Mouse (Mus musculus): ENCODE data around the gene Cyp2d10. TPM values are rescaled to one million over a fixed set of nuclear protein-coding genes. Genes with fewer than 3 reads are reported as not detected.

Gene Cyp2d10
- polyA plus RNA-seq, 1 experiment, result not detected

DNA sequence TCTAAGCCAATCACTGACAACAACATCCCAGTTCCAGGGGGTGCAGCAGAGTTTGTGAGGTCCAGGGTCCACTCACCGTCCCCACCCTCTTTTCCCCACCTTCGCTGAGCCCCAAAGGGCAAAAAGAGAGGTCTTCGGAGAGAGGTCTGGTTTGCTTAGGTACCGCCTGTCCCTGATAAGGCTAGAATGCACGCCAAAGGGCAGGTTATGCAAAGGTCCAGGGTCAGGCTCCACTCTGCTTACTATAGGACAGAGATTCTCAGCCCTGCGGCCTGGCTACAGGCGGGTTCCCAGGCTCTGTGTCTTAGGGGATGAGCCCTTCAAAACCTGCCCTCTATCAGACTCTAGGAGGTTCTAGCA lies 27.5 kb downstream of the Cyp2d10 start:
- H3K4me1 ChIP-seq (ENCODE audit: control insufficient read depth, insufficient read depth, low read length), result peaks cover 2% of the 10 kb centered on the region
- H3K27ac ChIP-seq (ENCODE audit: insufficient read depth, low read length), result peak overlapping the region; percentile 19
- no peak for TF ChIP-seq CTCF (IDR thresholded peaks at IDR 0.05; ENCODE audit: extremely low read depth, insufficient read depth, low read length)
- TF ChIP-seq POLR2A (IDR thresholded peaks at IDR 0.05; ENCODE audit: extremely low read depth, insufficient read depth, low read length), result no peak
- H3K4me3 ChIP-seq (ENCODE audit: insufficient read depth, low read length), result peak overlapping the region; percentile 31

DNA sequence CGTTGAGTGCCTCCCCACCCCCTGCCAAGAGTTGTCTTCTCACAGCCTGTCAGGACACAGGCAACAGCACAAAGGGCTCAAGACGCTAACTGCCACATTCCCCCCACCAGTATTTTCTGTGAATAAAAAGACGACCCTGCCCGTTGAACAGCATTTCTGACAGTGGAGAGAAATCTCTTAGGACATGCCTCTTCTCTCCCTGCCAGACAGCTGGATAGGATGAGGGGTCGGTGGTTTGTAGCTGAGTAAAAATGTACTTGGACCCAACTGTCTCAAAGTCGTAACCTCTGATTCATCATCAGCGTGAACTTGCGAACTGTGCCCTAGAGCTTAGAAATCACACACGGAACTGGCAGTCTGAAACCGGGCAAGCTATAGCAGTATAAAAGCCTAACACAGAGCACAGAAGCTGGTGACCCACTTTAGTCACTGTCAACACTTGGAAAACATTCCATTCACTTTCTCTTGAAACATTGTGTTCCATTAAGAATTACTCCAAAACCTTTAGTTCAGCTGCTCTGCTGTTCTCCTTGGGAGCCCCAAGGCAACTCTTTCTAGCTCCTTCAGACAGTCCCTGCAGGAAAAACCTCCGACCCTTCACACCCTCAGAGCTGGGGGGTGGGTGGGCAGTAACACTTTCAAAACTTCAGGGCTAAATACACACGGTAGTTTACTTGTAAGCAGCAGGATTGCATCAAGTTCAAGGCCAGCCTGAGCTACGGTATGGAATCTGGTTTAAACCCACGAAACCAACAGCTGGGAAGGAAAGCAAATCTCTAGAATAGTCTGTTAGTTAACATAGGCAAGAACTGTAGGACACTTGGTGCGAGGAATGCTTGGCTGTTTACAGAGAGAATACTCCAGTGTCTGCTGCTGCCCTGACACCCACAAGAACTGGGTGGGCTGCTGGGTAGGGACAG lies 28.5 kb downstream of the Cyp2d10 start:
- TF ChIP-seq POLR2A (IDR thresholded peaks at IDR 0.05; ENCODE audit: extremely low read depth, insufficient read depth, low read length) (no peak), CTCF (IDR thresholded peaks at IDR 0.05; ENCODE audit: extremely low read depth, insufficient read depth, low read length) (no peak)
- H3K4me3 ChIP-seq (ENCODE audit: insufficient read depth, low read length), result no peak overlapping the region
- peak overlapping the region; percentile 19 for H3K27ac ChIP-seq (ENCODE audit: insufficient read depth, low read length)
- H3K4me1 ChIP-seq (ENCODE audit: control insufficient read depth, insufficient read depth, low read length), result peaks cover 2% of the 10 kb centered on the region

DNA sequence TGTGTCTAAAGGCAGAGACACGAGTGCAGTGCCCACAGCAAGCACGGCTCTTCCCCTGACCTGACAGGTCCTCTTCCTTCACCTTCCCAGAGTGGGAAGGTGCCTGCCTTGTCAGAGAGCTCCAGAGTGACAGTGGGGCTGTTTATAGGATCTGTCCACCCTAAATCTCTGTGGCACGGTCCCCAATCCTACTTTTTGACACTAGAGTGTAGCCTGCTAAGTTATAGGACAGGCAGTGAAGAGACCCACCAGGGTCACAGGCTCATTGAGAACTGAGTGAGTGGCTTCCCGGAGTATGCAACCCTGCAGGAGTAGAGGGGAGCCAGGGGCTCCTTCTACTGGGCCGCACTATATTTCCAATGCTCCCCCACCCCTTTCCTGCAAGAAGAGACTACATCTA lies 29.3 kb downstream of the Cyp2d10 start:
- no peak for TF ChIP-seq CTCF (IDR thresholded peaks at IDR 0.05; ENCODE audit: extremely low read depth, insufficient read depth, low read length)
- TF ChIP-seq POLR2A (IDR thresholded peaks at IDR 0.05; ENCODE audit: extremely low read depth, insufficient read depth, low read length), result no peak
- Histone ChIP-seq H3K27ac (ENCODE audit: insufficient read depth, low read length) (peak overlapping the region; percentile 19), H3K4me1 (ENCODE audit: control insufficient read depth, insufficient read depth, low read length) (peaks cover 2% of the 10 kb centered on the region), H3K4me3 (ENCODE audit: insufficient read depth, low read length) (no peak overlapping the region)

DNA sequence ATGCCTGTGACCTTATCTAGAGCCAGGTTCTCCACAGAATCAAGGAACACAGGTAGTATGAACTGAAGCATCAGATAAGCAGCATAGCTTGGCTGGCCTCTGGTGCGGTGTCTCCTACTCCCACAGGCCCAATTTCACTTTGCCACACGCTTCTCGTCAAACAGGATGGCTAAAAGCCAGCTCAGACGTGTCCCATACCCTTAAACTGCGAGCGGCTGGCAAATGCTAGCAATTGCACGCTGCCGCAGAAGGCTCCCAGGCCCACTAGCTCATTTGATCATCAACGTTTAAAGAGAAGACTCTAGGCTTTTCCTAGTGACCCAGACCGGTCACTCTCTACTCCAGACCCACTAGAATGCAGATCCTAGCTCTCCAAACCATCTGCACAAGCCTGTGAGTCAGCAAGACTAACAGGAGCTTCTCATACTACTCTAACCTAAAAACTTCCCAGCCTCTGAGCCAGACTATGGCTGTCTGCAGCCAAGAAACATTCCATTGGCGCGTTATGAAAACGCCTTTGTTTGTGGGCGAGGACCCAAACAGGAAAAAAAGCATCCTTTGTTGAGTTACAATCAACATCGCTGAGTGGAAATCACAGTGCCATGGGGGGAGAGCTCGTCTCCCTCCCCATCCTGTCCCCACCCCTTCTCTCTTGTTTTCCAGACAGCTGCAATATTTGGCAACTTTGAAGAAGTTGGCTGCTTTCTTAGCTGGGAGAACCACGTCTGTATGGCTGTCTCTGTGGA lies 30.4 kb downstream of the Cyp2d10 start:
- TF ChIP-seq CTCF (IDR thresholded peaks at IDR 0.05; ENCODE audit: extremely low read depth, insufficient read depth, low read length), result no peak
- TF ChIP-seq POLR2A (IDR thresholded peaks at IDR 0.05; ENCODE audit: extremely low read depth, insufficient read depth, low read length), result no peak

DNA sequence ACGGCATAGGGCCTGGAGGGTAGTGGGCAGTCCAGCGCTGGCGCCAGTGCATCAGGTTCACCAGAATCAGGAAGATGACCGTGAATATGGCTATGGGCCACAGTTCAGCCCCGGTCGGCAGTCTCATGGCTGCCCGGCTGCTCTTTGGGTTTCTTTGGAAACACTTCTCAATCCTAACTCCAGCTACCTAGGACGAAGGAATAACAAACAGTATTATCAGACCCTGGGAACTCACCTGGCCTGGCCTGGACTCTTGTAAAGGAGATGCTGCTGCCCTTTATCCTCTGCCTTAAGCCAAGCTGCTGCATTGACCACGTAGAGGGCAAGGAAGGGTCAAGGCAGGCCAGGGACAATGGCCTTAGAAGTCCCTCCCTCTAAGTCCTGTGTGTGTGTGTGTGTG lies 31.1 kb downstream of the Cyp2d10 start:
- peaks cover 2% of the 10 kb centered on the region for H3K4me1 ChIP-seq (ENCODE audit: control insufficient read depth, insufficient read depth, low read length)
- TF ChIP-seq POLR2A (IDR thresholded peaks at IDR 0.05; ENCODE audit: extremely low read depth, insufficient read depth, low read length) (no peak), CTCF (IDR thresholded peaks at IDR 0.05; ENCODE audit: extremely low read depth, insufficient read depth, low read length) (no peak)
- no peak overlapping the region for H3K4me3 ChIP-seq (ENCODE audit: insufficient read depth, low read length)
- peak overlapping the region; percentile 86; the same call in 1 of the 2 replicates for H3K27ac ChIP-seq (ENCODE audit: insufficient read depth, low read length)

More for the DNA sequence above, 30.4 kb downstream of the Cyp2d10 start:
- H3K4me1 ChIP-seq (ENCODE audit: control insufficient read depth, insufficient read depth, low read length), result peaks cover 2% of the 10 kb centered on the region
- peak overlapping the region; percentile 86 for H3K27ac ChIP-seq (ENCODE audit: insufficient read depth, low read length)
- no peak overlapping the region for H3K4me3 ChIP-seq (ENCODE audit: insufficient read depth, low read length)

DNA sequence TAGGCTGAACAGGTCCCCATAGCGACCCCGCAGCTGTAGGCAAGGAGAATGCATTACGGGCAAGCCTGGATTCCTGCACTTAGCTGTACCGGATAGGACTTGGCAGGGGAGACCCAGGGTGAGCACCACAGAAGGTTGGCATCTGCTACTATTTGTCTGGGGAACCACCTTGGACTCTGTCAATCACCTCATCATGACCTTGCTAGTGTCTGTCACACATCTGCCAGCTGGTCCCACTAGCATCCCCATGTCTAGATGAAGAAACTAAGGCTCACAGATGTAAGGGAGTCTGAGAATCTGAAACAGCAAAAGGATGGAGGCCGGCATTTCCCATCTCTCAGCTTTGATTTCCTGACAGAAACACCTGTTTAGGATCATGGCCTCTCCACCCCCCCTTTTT lies 32.6 kb downstream of the Cyp2d10 start:
- no peak overlapping the region for H3K4me3 ChIP-seq (ENCODE audit: insufficient read depth, low read length)
- peaks cover 2% of the 10 kb centered on the region for H3K4me1 ChIP-seq (ENCODE audit: control insufficient read depth, insufficient read depth, low read length)
- H3K27ac ChIP-seq (ENCODE audit: insufficient read depth, low read length), result no peak overlapping the region
- no peak for TF ChIP-seq POLR2A (IDR thresholded peaks at IDR 0.05; ENCODE audit: extremely low read depth, insufficient read depth, low read length)
- TF ChIP-seq CTCF (IDR thresholded peaks at IDR 0.05; ENCODE audit: extremely low read depth, insufficient read depth, low read length), result no peak

DNA sequence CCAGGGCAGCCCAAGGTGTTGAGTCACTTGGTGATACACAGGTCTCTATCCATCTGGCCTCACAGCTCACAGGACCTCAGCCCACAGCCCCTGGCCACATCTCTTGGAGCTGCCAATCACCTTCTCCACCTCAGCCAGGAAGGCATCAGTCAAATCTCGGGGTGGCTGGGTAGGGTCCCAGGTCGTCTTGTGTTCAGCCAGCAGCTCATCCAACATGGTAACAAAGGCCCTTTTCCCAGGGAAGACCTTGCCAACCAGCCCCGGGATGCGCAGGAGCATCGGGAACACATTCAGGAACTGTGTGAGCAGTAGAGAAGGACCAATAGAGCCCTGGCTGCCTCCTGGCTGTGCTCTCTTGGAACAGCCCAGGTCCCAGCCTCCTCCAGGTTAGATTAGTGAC lies 34.0 kb downstream of the Cyp2d10 start:
- H3K4me3 ChIP-seq (ENCODE audit: insufficient read depth, low read length), result no peak overlapping the region
- TF ChIP-seq POLR2A (IDR thresholded peaks at IDR 0.05; ENCODE audit: extremely low read depth, insufficient read depth, low read length) (no peak), CTCF (IDR thresholded peaks at IDR 0.05; ENCODE audit: extremely low read depth, insufficient read depth, low read length) (no peak)
- no peak overlapping the region for H3K27ac ChIP-seq (ENCODE audit: insufficient read depth, low read length)
- peaks cover 2% of the 10 kb centered on the region for H3K4me1 ChIP-seq (ENCODE audit: control insufficient read depth, insufficient read depth, low read length)

DNA sequence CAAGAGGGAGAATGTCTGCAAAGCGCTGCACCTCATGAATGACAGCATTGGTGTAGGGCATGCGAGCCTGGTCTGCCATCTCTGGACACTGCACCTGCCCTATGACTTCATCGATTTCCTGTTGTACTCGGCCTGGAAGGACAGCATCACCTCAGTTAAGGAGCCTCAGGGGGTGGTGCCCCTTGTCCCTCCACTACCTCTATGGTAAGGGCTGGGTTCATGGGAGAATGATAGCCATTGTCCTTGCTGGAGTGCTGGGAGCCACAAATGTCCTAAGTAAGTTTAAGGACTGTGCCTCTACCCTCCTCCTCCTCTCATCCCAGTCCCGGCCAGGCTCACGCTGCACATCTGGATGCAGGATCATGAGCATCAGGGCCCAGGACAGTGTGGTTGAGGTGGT lies 34.5 kb downstream of the Cyp2d10 start:
- no peak overlapping the region for H3K4me3 ChIP-seq (ENCODE audit: insufficient read depth, low read length)
- TF ChIP-seq POLR2A (IDR thresholded peaks at IDR 0.05; ENCODE audit: extremely low read depth, insufficient read depth, low read length) (no peak), CTCF (IDR thresholded peaks at IDR 0.05; ENCODE audit: extremely low read depth, insufficient read depth, low read length) (no peak)
- H3K27ac ChIP-seq (ENCODE audit: insufficient read depth, low read length), result no peak overlapping the region
- H3K4me1 ChIP-seq (ENCODE audit: control insufficient read depth, insufficient read depth, low read length), result peaks cover 2% of the 10 kb centered on the region

DNA sequence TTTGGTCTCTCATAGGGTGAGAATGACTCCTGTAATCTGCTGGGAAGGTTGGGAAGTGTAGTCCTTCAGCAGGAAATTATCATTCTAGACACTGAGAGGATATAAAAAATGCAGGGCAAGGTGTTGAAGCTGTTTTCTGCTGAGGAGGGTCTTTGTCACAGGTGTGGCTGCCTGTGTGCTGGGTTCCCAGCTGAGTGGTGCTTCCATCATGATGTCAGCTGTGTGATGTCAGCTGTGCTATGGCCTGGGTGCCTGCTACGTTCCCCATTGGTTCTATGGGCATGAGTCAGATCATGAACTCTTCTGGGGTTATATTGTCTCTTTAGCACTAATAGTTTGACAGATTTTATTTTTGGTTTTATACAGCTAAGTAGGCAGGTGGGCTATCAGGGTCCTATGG lies 38.1 kb downstream of the Cyp2d10 start:
- H3K4me3 ChIP-seq (ENCODE audit: insufficient read depth, low read length), result no peak overlapping the region
- no peak for TF ChIP-seq POLR2A (IDR thresholded peaks at IDR 0.05; ENCODE audit: extremely low read depth, insufficient read depth, low read length)
- no peak for TF ChIP-seq CTCF (IDR thresholded peaks at IDR 0.05; ENCODE audit: extremely low read depth, insufficient read depth, low read length)
- no peak overlapping the region for H3K27ac ChIP-seq (ENCODE audit: insufficient read depth, low read length)
- no peaks in the 10 kb centered on the region for H3K4me1 ChIP-seq (ENCODE audit: control insufficient read depth, insufficient read depth, low read length)
